Mouse (Mus musculus): Measurements from ENCODE around the gene Ube2k. TPM values are rescaled to one million over a fixed set of nuclear protein-coding genes. Genes with fewer than 3 reads are reported as not detected.

The Ube2k gene
- polyA plus RNA-seq, 1 experiment from 2014 or later, result 107 TPM

- Histone ChIP-seq H3K36me3 (ENCODE audit: control insufficient read depth, insufficient read depth, low read length) (no peaks in the 10 kb centered on the region), H3K9me3 (ENCODE audit: control insufficient read depth, low read length) (no peaks in the 10 kb centered on the region), H3K9ac (ENCODE audit: low read length) (no peak overlapping the region), H3K4me2 (ENCODE audit: low read length) (no peak overlapping the region), H3K4me3 (ENCODE audit: control insufficient read depth in 1 of 2, insufficient read depth in 1 of 2, low read depth in 1 of 2, low read length in 2 of 2) (no peak overlapping the region), H3K4me1 (ENCODE audit: control insufficient read depth in 2 of 2, insufficient read depth in 2 of 2, low read length in 2 of 2) (no peaks in the 10 kb centered on the region), H3K27me3 (ENCODE audit: control insufficient read depth, insufficient read depth, low read length) (no peaks in the 10 kb centered on the region), H3K27ac (replicated peaks in 1 of 2; ENCODE audit: control insufficient read depth in 1 of 2, insufficient read depth in 1 of 2, low read depth in 2 of 2, low read length in 2 of 2) (no peak overlapping the region)
- no peak for ATAC-seq (ENCODE audit: insufficient number of reproducible peaks, insufficient read depth, low FRiP score, low read depth)
- 69% methylated on average over 7 of the region's 7 CpGs for WGBS
Measured at GRCm38 (mm10) chr5:65500231-65500630, 36.8 kb upstream of the Ube2k start.

- Histone ChIP-seq H3K4me1 (ENCODE audit: control insufficient read depth in 2 of 2, insufficient read depth in 2 of 2, low read length in 2 of 2) (no peaks in the 10 kb centered on the region), H3K4me3 (ENCODE audit: control insufficient read depth in 1 of 2, insufficient read depth in 1 of 2, low read depth in 1 of 2, low read length in 2 of 2) (no peak overlapping the region), H3K36me3 (ENCODE audit: control insufficient read depth, insufficient read depth, low read length) (no peaks in the 10 kb centered on the region), H3K9me3 (ENCODE audit: control insufficient read depth, low read length) (no peaks in the 10 kb centered on the region), H3K4me2 (ENCODE audit: low read length) (no peak overlapping the region), H3K27ac (replicated peaks in 1 of 2; ENCODE audit: control insufficient read depth in 1 of 2, insufficient read depth in 1 of 2, low read depth in 2 of 2, low read length in 2 of 2) (no peak overlapping the region), H3K9ac (ENCODE audit: low read length) (no peak overlapping the region), H3K27me3 (ENCODE audit: control insufficient read depth, insufficient read depth, low read length) (no peaks in the 10 kb centered on the region)
- WGBS, result 92% methylated on average over 9 of the region's 9 CpGs
- ATAC-seq (ENCODE audit: insufficient number of reproducible peaks, insufficient read depth, low FRiP score, low read depth), result no peak
Measured at GRCm38 (mm10) chr5:65501407-65501806, 35.6 kb upstream of the Ube2k start.

- Histone ChIP-seq H3K9me3 (ENCODE audit: control insufficient read depth, low read length) (no peaks in the 10 kb centered on the region), H3K27ac (replicated peaks in 1 of 2; ENCODE audit: control insufficient read depth in 1 of 2, insufficient read depth in 1 of 2, low read depth in 2 of 2, low read length in 2 of 2) (no peak overlapping the region), H3K4me2 (ENCODE audit: low read length) (peak overlapping the region; percentile 54), H3K9ac (ENCODE audit: low read length) (no peak overlapping the region), H3K27me3 (ENCODE audit: control insufficient read depth, insufficient read depth, low read length) (no peaks in the 10 kb centered on the region), H3K36me3 (ENCODE audit: control insufficient read depth, insufficient read depth, low read length) (no peaks in the 10 kb centered on the region), H3K4me1 (ENCODE audit: control insufficient read depth in 2 of 2, insufficient read depth in 2 of 2, low read length in 2 of 2) (no peaks in the 10 kb centered on the region), H3K4me3 (ENCODE audit: control insufficient read depth in 1 of 2, insufficient read depth in 1 of 2, low read depth in 1 of 2, low read length in 2 of 2) (no peak overlapping the region; a peak in 1 of 4 replicates)
- WGBS, result 8% methylated on average over 8 of the region's 8 CpGs
- no peak for ATAC-seq (ENCODE audit: insufficient number of reproducible peaks, insufficient read depth, low FRiP score, low read depth)
Measured at GRCm38 (mm10) chr5:65505786-65506185, 31.2 kb upstream of the Ube2k start.

GRCm38 (mm10) chr5:65508395-65508794 is 28.6 kb upstream of the Ube2k start:
- Histone ChIP-seq H3K27ac (replicated peaks in 1 of 2; ENCODE audit: control insufficient read depth in 1 of 2, insufficient read depth in 1 of 2, low read depth in 2 of 2, low read length in 2 of 2) (no peak overlapping the region), H3K4me1 (ENCODE audit: control insufficient read depth in 2 of 2, insufficient read depth in 2 of 2, low read length in 2 of 2) (no peaks in the 10 kb centered on the region), H3K4me3 (ENCODE audit: control insufficient read depth in 1 of 2, insufficient read depth in 1 of 2, low read depth in 1 of 2, low read length in 2 of 2) (no peak overlapping the region), H3K4me2 (ENCODE audit: low read length) (no peak overlapping the region), H3K27me3 (ENCODE audit: control insufficient read depth, insufficient read depth, low read length) (no peaks in the 10 kb centered on the region), H3K9me3 (ENCODE audit: control insufficient read depth, low read length) (no peaks in the 10 kb centered on the region), H3K9ac (ENCODE audit: low read length) (no peak overlapping the region), H3K36me3 (ENCODE audit: control insufficient read depth, insufficient read depth, low read length) (no peaks in the 10 kb centered on the region)
- WGBS, result 71% methylated on average over 8 of the region's 8 CpGs
- no peak for ATAC-seq (ENCODE audit: insufficient number of reproducible peaks, insufficient read depth, low FRiP score, low read depth)

- Histone ChIP-seq H3K4me2 (ENCODE audit: low read length) (no peak overlapping the region), H3K9me3 (ENCODE audit: control insufficient read depth, low read length) (no peaks in the 10 kb centered on the region), H3K4me1 (ENCODE audit: control insufficient read depth in 2 of 2, insufficient read depth in 2 of 2, low read length in 2 of 2) (no peaks in the 10 kb centered on the region; a peak in 1 of 4 replicates), H3K36me3 (ENCODE audit: control insufficient read depth, insufficient read depth, low read length) (no peaks in the 10 kb centered on the region), H3K9ac (ENCODE audit: low read length) (no peak overlapping the region), H3K4me3 (ENCODE audit: control insufficient read depth in 1 of 2, insufficient read depth in 1 of 2, low read depth in 1 of 2, low read length in 2 of 2) (no peak overlapping the region), H3K27ac (replicated peaks in 1 of 2; ENCODE audit: control insufficient read depth in 1 of 2, insufficient read depth in 1 of 2, low read depth in 2 of 2, low read length in 2 of 2) (no peak overlapping the region), H3K27me3 (ENCODE audit: control insufficient read depth, insufficient read depth, low read length) (no peaks in the 10 kb centered on the region)
- WGBS, result 70% methylated on average over 3 of the region's 3 CpGs
- no peak for ATAC-seq (ENCODE audit: insufficient number of reproducible peaks, insufficient read depth, low FRiP score, low read depth)
Measured at GRCm38 (mm10) chr5:65513506-65513905, 23.5 kb upstream of the Ube2k start.

- no peak overlapping the region for H3K27ac ChIP-seq (replicated peaks in 1 of 2; ENCODE audit: control insufficient read depth in 1 of 2, insufficient read depth in 1 of 2, low read depth in 2 of 2, low read length in 2 of 2)
- H3K4me2 ChIP-seq (ENCODE audit: low read length), result no peak overlapping the region
- no peak for ATAC-seq (ENCODE audit: insufficient number of reproducible peaks, insufficient read depth, low FRiP score, low read depth)
- H3K27me3 ChIP-seq (ENCODE audit: control insufficient read depth, insufficient read depth, low read length), result no peaks in the 10 kb centered on the region
- H3K9me3 ChIP-seq (ENCODE audit: control insufficient read depth, low read length), result no peaks in the 10 kb centered on the region
- no peaks in the 10 kb centered on the region; a peak in 1 of 4 replicates for H3K4me1 ChIP-seq (ENCODE audit: control insufficient read depth in 2 of 2, insufficient read depth in 2 of 2, low read length in 2 of 2)
- WGBS, result 49% methylated on average over 5 of the region's 5 CpGs
- H3K4me3 ChIP-seq (ENCODE audit: control insufficient read depth in 1 of 2, insufficient read depth in 1 of 2, low read depth in 1 of 2, low read length in 2 of 2), result no peak overlapping the region
- no peaks in the 10 kb centered on the region for H3K36me3 ChIP-seq (ENCODE audit: control insufficient read depth, insufficient read depth, low read length)
- H3K9ac ChIP-seq (ENCODE audit: low read length), result no peak overlapping the region
Measured at GRCm38 (mm10) chr5:65514635-65515278, 22.3 kb upstream of the Ube2k start.

- Histone ChIP-seq H3K4me2 (ENCODE audit: low read length) (no peak overlapping the region), H3K27me3 (ENCODE audit: control insufficient read depth, insufficient read depth, low read length) (no peaks in the 10 kb centered on the region), H3K27ac (replicated peaks in 1 of 2; ENCODE audit: control insufficient read depth in 1 of 2, insufficient read depth in 1 of 2, low read depth in 2 of 2, low read length in 2 of 2) (no peak overlapping the region), H3K9me3 (ENCODE audit: control insufficient read depth, low read length) (no peaks in the 10 kb centered on the region), H3K36me3 (ENCODE audit: control insufficient read depth, insufficient read depth, low read length) (no peaks in the 10 kb centered on the region), H3K4me1 (ENCODE audit: control insufficient read depth in 2 of 2, insufficient read depth in 2 of 2, low read length in 2 of 2) (no peaks in the 10 kb centered on the region), H3K4me3 (ENCODE audit: control insufficient read depth in 1 of 2, insufficient read depth in 1 of 2, low read depth in 1 of 2, low read length in 2 of 2) (no peak overlapping the region), H3K9ac (ENCODE audit: low read length) (no peak overlapping the region)
- 82% methylated on average over 1 of the region's 1 CpGs for WGBS
- no peak for ATAC-seq (ENCODE audit: insufficient number of reproducible peaks, insufficient read depth, low FRiP score, low read depth)
Measured at GRCm38 (mm10) chr5:65521803-65522202, 15.2 kb upstream of the Ube2k start.

- no peak overlapping the region for H3K4me3 ChIP-seq (ENCODE audit: control insufficient read depth in 1 of 2, insufficient read depth in 1 of 2, low read depth in 1 of 2, low read length in 2 of 2)
- no peaks in the 10 kb centered on the region for H3K9me3 ChIP-seq (ENCODE audit: control insufficient read depth, low read length)
- no peak overlapping the region for H3K27ac ChIP-seq (replicated peaks in 1 of 2; ENCODE audit: control insufficient read depth in 1 of 2, insufficient read depth in 1 of 2, low read depth in 2 of 2, low read length in 2 of 2)
- no peaks in the 10 kb centered on the region for H3K27me3 ChIP-seq (ENCODE audit: control insufficient read depth, insufficient read depth, low read length)
- H3K4me1 ChIP-seq (ENCODE audit: control insufficient read depth in 2 of 2, insufficient read depth in 2 of 2, low read length in 2 of 2), result no peaks in the 10 kb centered on the region
- no peaks in the 10 kb centered on the region for H3K36me3 ChIP-seq (ENCODE audit: control insufficient read depth, insufficient read depth, low read length)
- 72% methylated on average over 4 of the region's 4 CpGs for WGBS
- no peak for ATAC-seq (ENCODE audit: insufficient number of reproducible peaks, insufficient read depth, low FRiP score, low read depth)
- H3K9ac ChIP-seq (ENCODE audit: low read length), result no peak overlapping the region
- H3K4me2 ChIP-seq (ENCODE audit: low read length), result no peak overlapping the region
Measured at GRCm38 (mm10) chr5:65524831-65525230, 12.2 kb upstream of the Ube2k start.

Data from heart, embryonic 14.5 days (tissue).